Mouse (Mus musculus): ENCODE results near the gene Gm20219. TPM values are rescaled to one million over a fixed set of nuclear protein-coding genes. Genes with fewer than 3 reads are reported as not detected.
A peak's percentile ranks its signal among the peaks of the same experiment; 100 is the strongest.
"Not testable (repeated sequence)": the region's sequence is repeated elsewhere in the genome, so short reads cannot be mapped to it uniquely, and the experiment has no call there.

The Gm20219 gene
- polyA plus RNA-seq, 1 experiment from 2014 or later: 1.3 TPM

DNA sequence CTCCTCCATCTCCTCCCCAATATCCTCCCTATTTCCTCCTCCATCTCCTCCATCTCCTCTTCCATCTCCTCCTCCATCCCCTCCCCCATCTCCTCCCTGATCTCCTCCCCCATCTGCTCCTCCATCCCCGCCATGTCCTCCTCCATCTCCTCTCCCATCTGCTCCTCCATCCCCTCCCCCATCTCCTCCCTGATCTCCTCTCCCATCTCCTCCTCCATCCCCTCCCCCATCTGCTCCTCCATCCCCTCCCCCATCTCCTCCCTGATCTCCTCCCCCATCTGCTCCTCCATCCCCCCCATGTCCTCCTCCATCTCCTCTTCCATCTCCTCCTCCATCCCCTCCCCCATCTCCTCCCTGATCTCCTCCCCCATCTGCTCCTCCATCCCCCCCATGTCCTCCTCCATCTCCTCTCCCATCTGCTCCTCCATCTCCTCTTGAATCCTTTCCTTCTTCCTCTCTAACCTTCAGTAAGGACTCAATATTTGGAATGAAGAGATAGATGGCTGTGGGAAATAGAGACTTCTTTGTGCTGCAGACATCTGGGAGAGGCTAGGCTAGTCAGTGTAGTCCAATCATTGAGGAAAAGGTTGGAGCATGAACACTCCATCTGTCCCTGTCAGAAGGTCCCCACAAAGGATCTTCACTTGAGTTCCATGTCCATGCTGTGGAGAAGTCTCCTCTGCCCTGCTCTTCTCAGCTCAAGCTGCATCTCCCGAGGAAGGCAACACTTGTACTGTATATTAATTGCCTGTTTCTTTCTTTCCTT, 52.4 kb downstream of the Gm20219 start:
- WGBS: 28% methylated on average over 2 of the region's 2 CpGs
- Histone ChIP-seq H3K4me1 (replicated peaks; ENCODE audit: control insufficient read depth, insufficient read depth, low read length) (peaks cover 21% of the 10 kb centered on the region), H3K27ac (peak overlapping the region; percentile 34)
- ATAC-seq (ENCODE audit: low FRiP score); H3K9me3 ChIP-seq (ENCODE audit: control insufficient read depth, low read length); H3K9ac ChIP-seq; H3K27me3 ChIP-seq (ENCODE audit: control insufficient read depth, insufficient read depth, low read length); H3K4me2 ChIP-seq (replicated peaks); H3K4me3 ChIP-seq (replicated peaks; ENCODE audit: low read length); H3K36me3 ChIP-seq (replicated peaks; ENCODE audit: control insufficient read depth, insufficient read depth): not testable (repeated sequence)
- peak; percentile 28 for DNase-seq (ENCODE audit: low spot score)

Other genes starting within 250 kb of the Gm20219 start
- 62.2 and 64.3 TPM in 2 replicates for gene Kdm4b, start 228.3 kb downstream of the Gm20219 start, polyA plus RNA-seq (2014; fragmentation: Nextera tagmentation; extraction: Ambion mirVana)
- gene Ptprs, start 77.9 kb downstream of the Gm20219 start, polyA plus RNA-seq (2014; fragmentation: Nextera tagmentation; extraction: Ambion mirVana): 272 and 276 TPM in 2 replicates
- gene Znrf4, start 42.0 kb downstream of the Gm20219 start, polyA plus RNA-seq (2014; fragmentation: Nextera tagmentation; extraction: Ambion mirVana): not detected in 2 replicates
- gene Safb2, start 30.2 kb upstream of the Gm20219 start, polyA plus RNA-seq (2014; fragmentation: Nextera tagmentation; extraction: Ambion mirVana): 47.5 and 49.6 TPM in 2 replicates
- gene Safb, start 30.4 kb upstream of the Gm20219 start, polyA plus RNA-seq (2014; fragmentation: Nextera tagmentation; extraction: Ambion mirVana): 75.7 and 75.8 TPM in 2 replicates
- 179 and 193 TPM in 2 replicates for gene 2410015M20Rik, start 55.4 kb upstream of the Gm20219 start, polyA plus RNA-seq (2014; fragmentation: Nextera tagmentation; extraction: Ambion mirVana)
- 1,005 and 1,263 TPM in 2 replicates for gene Rpl36, start 59.0 kb upstream of the Gm20219 start, polyA plus RNA-seq (2014; fragmentation: Nextera tagmentation; extraction: Ambion mirVana)
- gene Lonp1, start 72.5 kb upstream of the Gm20219 start, polyA plus RNA-seq (2014; fragmentation: Nextera tagmentation; extraction: Ambion mirVana): 45.0 and 45.4 TPM in 2 replicates
- gene Catsperd, start 73.8 kb upstream of the Gm20219 start, polyA plus RNA-seq (2014; fragmentation: Nextera tagmentation; extraction: Ambion mirVana): 1.2 and 1.5 TPM in 2 replicates
- 91.8 and 101 TPM in 2 replicates for gene Ranbp3, start 118.9 kb upstream of the Gm20219 start, polyA plus RNA-seq (2014; fragmentation: Nextera tagmentation; extraction: Ambion mirVana)
- gene Ndufa11, start 163.4 kb upstream of the Gm20219 start, polyA plus RNA-seq (2014; fragmentation: Nextera tagmentation; extraction: Ambion mirVana): 577 and 678 TPM in 2 replicates
- gene Vmac, start 163.6 kb upstream of the Gm20219 start, polyA plus RNA-seq (2014; fragmentation: Nextera tagmentation; extraction: Ambion mirVana): 15.9 and 22.9 TPM in 2 replicates
- 2.8 and 3.8 TPM in 2 replicates for gene Nrtn, start 203.1 kb upstream of the Gm20219 start, polyA plus RNA-seq (2014; fragmentation: Nextera tagmentation; extraction: Ambion mirVana)
- 76.9 and 81.9 TPM in 2 replicates for gene Dus3l, start 210.4 kb upstream of the Gm20219 start, polyA plus RNA-seq (2014; fragmentation: Nextera tagmentation; extraction: Ambion mirVana)
- gene Prr22, start 215.9 kb upstream of the Gm20219 start, polyA plus RNA-seq (2014; fragmentation: Nextera tagmentation; extraction: Ambion mirVana): 0.76 and 0.78 TPM in 2 replicates

Measured in hindbrain, embryonic 14.5 days (tissue).